Mouse (Mus musculus) ES-Bruce4 (cell line): Measurements from ENCODE around the gene Pfdn6. TPM values are rescaled to one million over a fixed set of nuclear protein-coding genes. Genes with fewer than 3 reads are reported as not detected.
A peak's percentile ranks its signal among the peaks of the same experiment; 100 is the strongest.
"Not testable (repeated sequence)": the region's sequence is repeated elsewhere in the genome, so short reads cannot be mapped to it uniquely, and the experiment has no call there.

Experiments used
- H3K27ac ChIP-seq: 2 replicates; pipeline ENCODE4 v1.5.1; 2012; ENCODE audit warnings: low read length, inconsistent platforms; ENCODE audit not compliant: insufficient read depth
- H3K27me3 ChIP-seq: 2 replicates; pipeline ENCODE4 v1.6.1; 2012; ENCODE audit warnings: mild to moderate bottlenecking, low read length, inconsistent platforms; ENCODE audit not compliant: control insufficient read depth, poor library complexity, insufficient read depth, severe bottlenecking
- H3K36me3 ChIP-seq: 2 replicates; pipeline ENCODE4 v1.6.1; 2012; ENCODE audit warnings: inconsistent platforms, mild to moderate bottlenecking, low read length, moderate library complexity; ENCODE audit not compliant: control insufficient read depth, poor library complexity, insufficient read depth, severe bottlenecking
- H3K4me1 ChIP-seq: one replicate; pipeline ENCODE4 v1.8.1; 2011; ENCODE audit warnings: low read length; ENCODE audit not compliant: control insufficient read depth, insufficient read depth
- H3K4me3 ChIP-seq: 2 replicates; pipeline ENCODE4 v1.5.1; 2011; ENCODE audit warnings: low read depth, mild to moderate bottlenecking, low read length
- H3K9ac ChIP-seq: 2 replicates; pipeline ENCODE4 v1.6.1; 2012; ENCODE audit warnings: low read depth, mild to moderate bottlenecking, inconsistent platforms; ENCODE audit not compliant: poor library complexity, severe bottlenecking
- H3K9me3 ChIP-seq: replicated peaks from 2 replicates; pipeline ENCODE4 v1.6.1; 2012; ENCODE audit warnings: mild to moderate bottlenecking, low read length, inconsistent platforms; ENCODE audit not compliant: control insufficient read depth, poor library complexity, insufficient read depth, severe bottlenecking
- CTCF ChIP-seq: IDR thresholded peaks from one replicate; pipeline ENCODE4 v1.8.1; 2011; ENCODE audit warnings: low read depth, low read length
- EP300 ChIP-seq: IDR thresholded peaks from 2 replicates; pipeline ENCODE4 v1.6.1; 2011; ENCODE audit warnings: low read depth, low read length; ENCODE audit not compliant: insufficient read depth
- POLR2A ChIP-seq: IDR thresholded peaks from one replicate; pipeline ENCODE4 v1.8.1; 2011; ENCODE audit warnings: low read length; ENCODE audit not compliant: insufficient read depth
- polyA plus RNA-seq: library from polyadenylated mRNA; stranded (reverse); fragments of >200 nt; gene quantifications from 2 replicates; pipeline ENCODE4 v1.2.4, GENCODE M21; 2011; ENCODE audit warnings: low read depth; ENCODE audit not compliant: missing spikeins, insufficient read depth, insufficient read length

Pfdn6 gene
- polyA plus RNA-seq, 1 experiment, result 146 TPM

GRCm38 (mm10) chr17:33902491-33902890, 37.7 kb downstream of the Pfdn6 start:
- H3K27ac ChIP-seq, result peak overlapping the region; percentile 92
- no peaks in the 10 kb centered on the region for H3K27me3 ChIP-seq
- peak overlapping the region; percentile 58 for H3K9ac ChIP-seq
- no peaks in the 10 kb centered on the region for H3K9me3 ChIP-seq
- H3K4me3 ChIP-seq, result no peak overlapping the region
- H3K36me3 ChIP-seq, result no peaks in the 10 kb centered on the region
- TF ChIP-seq CTCF (no peak), EP300 (no peak), POLR2A (no peak)
- H3K4me1 ChIP-seq, result peaks cover 10% of the 10 kb centered on the region

- TF ChIP-seq POLR2A (no peak), CTCF (no peak), EP300 (no peak)
- H3K4me3 ChIP-seq, result no peak overlapping the region
- no peaks in the 10 kb centered on the region for H3K27me3 ChIP-seq
- no peaks in the 10 kb centered on the region for H3K9me3 ChIP-seq
- peaks cover 10% of the 10 kb centered on the region for H3K4me1 ChIP-seq
- H3K9ac ChIP-seq, result peak overlapping the region; percentile 58
- peak overlapping the region; percentile 92 for H3K27ac ChIP-seq
- no peaks in the 10 kb centered on the region for H3K36me3 ChIP-seq
Measured at GRCm38 (mm10) chr17:33902079-33902478, 38.1 kb downstream of the Pfdn6 start.

GRCm38 (mm10) chr17:33901653-33902052, 38.5 kb downstream of the Pfdn6 start:
- peak overlapping the region; percentile 58 for H3K9ac ChIP-seq
- peak overlapping the region; percentile 92 for H3K27ac ChIP-seq
- no peaks in the 10 kb centered on the region for H3K27me3 ChIP-seq
- H3K9me3 ChIP-seq, result no peaks in the 10 kb centered on the region
- TF ChIP-seq CTCF (no peak), EP300 (peak; percentile 80; the same call in 1 of the 2 replicates), POLR2A (no peak)
- H3K4me3 ChIP-seq, result no peak overlapping the region
- H3K4me1 ChIP-seq, result peaks cover 10% of the 10 kb centered on the region
- no peaks in the 10 kb centered on the region for H3K36me3 ChIP-seq

- H3K9ac ChIP-seq, result peak overlapping the region; percentile 64; the same call in 1 of the 2 replicates
- H3K27me3 ChIP-seq, result no peaks in the 10 kb centered on the region
- TF ChIP-seq POLR2A (no peak), EP300 (peak; percentile 97)
- no peaks in the 10 kb centered on the region for H3K36me3 ChIP-seq
- peak overlapping the region; percentile 92 for H3K27ac ChIP-seq
- no peaks in the 10 kb centered on the region for H3K9me3 ChIP-seq
- peaks cover 10% of the 10 kb centered on the region for H3K4me1 ChIP-seq
- H3K4me3 ChIP-seq, result no peak overlapping the region
Measured at GRCm38 (mm10) chr17:33900989-33901314, 39.2 kb downstream of the Pfdn6 start.

DNA sequence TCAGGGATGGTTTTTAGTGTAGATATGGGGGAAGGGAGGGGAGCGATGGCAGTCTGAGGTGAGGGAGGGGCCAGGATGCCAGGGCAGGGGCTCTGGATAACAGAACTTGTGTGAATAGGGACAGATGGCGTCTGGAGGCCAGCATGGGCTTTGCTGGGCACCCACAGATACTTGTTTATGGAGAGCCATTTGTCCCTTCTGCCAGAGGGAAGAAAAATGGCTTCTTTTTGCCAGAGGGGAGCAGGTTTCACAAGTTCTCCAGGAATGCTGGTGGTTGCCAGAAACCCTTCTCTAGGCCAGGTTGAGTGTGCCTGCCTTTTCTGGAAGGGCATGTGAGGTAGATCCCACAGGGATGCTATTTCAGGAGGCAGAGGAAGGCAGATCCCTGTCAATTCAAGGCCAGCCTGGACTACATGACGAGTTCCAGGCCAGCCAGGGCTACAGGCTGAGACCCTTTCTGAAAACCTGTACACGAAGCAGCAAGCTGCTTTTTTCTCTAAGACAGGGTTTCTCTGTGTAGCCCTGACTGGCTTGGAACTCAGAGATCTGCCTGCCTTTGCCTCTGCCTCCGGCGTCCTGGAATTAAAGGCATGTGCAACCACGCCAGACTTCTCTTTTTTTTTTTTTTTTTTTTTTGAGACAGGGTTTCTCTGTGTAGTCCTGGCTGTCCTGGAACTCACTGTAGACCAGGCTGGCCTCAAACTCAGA, 39.7 kb downstream of the Pfdn6 start:
- TF ChIP-seq CTCF, result no peak
- TF ChIP-seq POLR2A, result no peak
- no peak for TF ChIP-seq EP300
- H3K9ac ChIP-seq, result peak overlapping the region; percentile 64
- no peaks in the 10 kb centered on the region for H3K27me3 ChIP-seq
- no peak overlapping the region for H3K4me3 ChIP-seq
- H3K27ac ChIP-seq, result peak overlapping the region; percentile 92
- no peaks in the 10 kb centered on the region for H3K9me3 ChIP-seq
- H3K36me3 ChIP-seq, result no peaks in the 10 kb centered on the region
- H3K4me1 ChIP-seq, result peaks cover 10% of the 10 kb centered on the region

- H3K4me1 ChIP-seq, result peaks cover 10% of the 10 kb centered on the region
- H3K9me3 ChIP-seq, result no peaks in the 10 kb centered on the region
- H3K27ac ChIP-seq, result peak overlapping the region; percentile 92
- H3K9ac ChIP-seq, result peak overlapping the region; percentile 64
- H3K4me3 ChIP-seq, result no peak overlapping the region
- H3K36me3 ChIP-seq, result no peaks in the 10 kb centered on the region
- H3K27me3 ChIP-seq, result no peaks in the 10 kb centered on the region
- TF ChIP-seq POLR2A, result no peak
- TF ChIP-seq CTCF, result no peak
- TF ChIP-seq EP300, result no peak
Measured at GRCm38 (mm10) chr17:33899642-33900041, 40.5 kb downstream of the Pfdn6 start.

- H3K9ac ChIP-seq, result peak overlapping the region; percentile 64; the same call in 1 of the 2 replicates
- peak overlapping the region; percentile 92 for H3K27ac ChIP-seq
- H3K36me3 ChIP-seq, H3K9me3 ChIP-seq, H3K4me3 ChIP-seq, H3K27me3 ChIP-seq: not testable (repeated sequence)
- peaks cover 10% of the 10 kb centered on the region for H3K4me1 ChIP-seq
Measured at GRCm38 (mm10) chr17:33898193-33898592, 42.0 kb downstream of the Pfdn6 start.
